In the genomic region with DNA sequence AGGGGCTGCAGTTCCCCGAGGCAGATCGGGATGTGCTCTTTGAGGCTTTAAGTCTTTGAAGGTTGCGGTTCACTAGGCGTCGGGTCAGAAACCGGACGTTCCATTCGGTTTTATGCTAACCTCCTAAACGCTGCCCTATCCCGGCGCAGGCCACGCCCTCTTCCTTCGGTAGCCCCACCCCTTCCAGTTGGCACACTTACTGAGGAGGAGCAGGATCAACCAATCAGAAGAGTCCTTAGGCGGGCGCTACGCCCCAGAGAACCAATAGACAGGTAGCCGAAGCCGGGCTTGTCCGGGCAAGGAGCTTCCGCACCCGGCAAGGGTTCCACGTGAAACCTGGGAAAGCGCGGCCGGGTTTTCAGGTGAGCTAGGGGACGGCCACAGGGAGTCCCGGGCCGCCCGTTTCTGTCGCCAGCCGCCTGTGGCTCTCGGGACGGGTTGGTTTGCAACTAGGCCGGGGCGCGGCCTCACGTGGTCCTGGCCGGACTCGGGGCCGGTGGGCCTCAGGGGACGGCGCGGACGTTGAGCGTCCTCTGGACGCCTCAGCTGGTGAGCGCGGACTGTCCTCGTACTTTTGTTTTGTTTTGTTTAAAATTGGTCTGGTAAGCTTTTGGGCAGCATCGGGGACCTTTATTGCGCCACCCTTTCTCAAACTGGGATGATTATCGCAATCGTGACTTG, we compare ENCODE assay signal across 8 mouse cellular contexts. TPM values are rescaled to one million over a fixed set of nuclear protein-coding genes. Genes with fewer than 3 reads are reported as not detected.
A peak's percentile ranks its signal among the peaks of the same experiment; 100 is the strongest.
DNase-seq lines count a peak whose midpoint lies in the region; ATAC-seq lines count a peak whose summit lies in the region.

Gene Aen (plus strand): TSS at position 202 of the 681 bp plus-strand sequence.

- intact Hi-C loops in gastrocnemius, postnatal 14 days (cut with DNase I; ENCODE audit: low total_unique reads), result no loop called here
- intact Hi-C loops in left cerebral cortex, postnatal 10 days (cut with DNase I), result no loop called here

- DNase-seq in adrenal gland, adult (ENCODE audit: inconsistent age in 2 of 2, low spot score in 1 of 2), result peak; percentile 99 to 100
- peak; percentile 99 for DNase-seq in embryo, embryonic 10.5 days (ENCODE audit: low spot score)
- DNase-seq in gastrocnemius, postnatal 14 days, result peak; percentile 98
- DNase-seq in left cerebral cortex, postnatal 10 days (ENCODE audit: extremely low spot score in 1 of 2, low spot score in 2 of 2), result peak; percentile 97 to 99
- DNase-seq in right cerebral cortex, postnatal 25 days, result peak; percentile 95
- peak; percentile 97 to 99 for DNase-seq in urinary bladder, postnatal 4 days (ENCODE audit: low spot score in 2 of 2)

- ATAC-seq in inflammation-experienced regulatory T-cells, adult 6 months, result peak; percentile 99
- peak; percentile 97 for ATAC-seq in megakaryocyte-erythroid progenitor cell, adult 5-6 weeks (replicated peaks; ENCODE audit: low FRiP score, low TSS enrichment, poor library complexity, severe bottlenecking)

RNA-seq across cellular contexts. Expression of gene Aen, which starts in this region (rescaled TPM):
- total RNA-seq in gastrocnemius, postnatal 14 days (2021), result 10 to 100 TPM; 23.2 to 27.5 TPM
- polyA plus RNA-seq in inflammation-experienced regulatory T-cells, adult 6 months (2017; shearing (Covaris generic)), result 10 to 100 TPM; 21.2 to 26.0 (median 21.2) TPM
- total RNA-seq in left cerebral cortex, postnatal 10 days (2021), result 10 to 100 TPM; 30.7 to 34.3 TPM
- total RNA-seq in megakaryocyte-erythroid progenitor cell, adult 5-6 weeks (2014; fragmentation: Nextera tagmentation), result 77.3 and 78.2 TPM in 2 replicates
- total RNA-seq in megakaryocyte-erythroid progenitor cell, adult 5-6 weeks (2017), result 52.6 and 81.7 TPM in 2 replicates

Comparison
In these comparisons a context has a peak if more than half of its experiments do, and no peak if none do; other contexts are left out.
1. Peak in every context shown above with its lines: DNase-seq and ATAC-seq.